Mouse (Mus musculus) testis, adult 2 months (tissue): ENCODE results near the gene Cyp2d11. TPM values are rescaled to one million over a fixed set of nuclear protein-coding genes. Genes with fewer than 3 reads are reported as not detected.

Source experiments
- H3K27ac ChIP-seq: fragments of 200-500 bp; 2 replicates; pipeline ENCODE4 v1.5.1; 2012; ENCODE audit warnings: low read depth, low read length; ENCODE audit not compliant: control insufficient read depth, insufficient read depth
- H3K27me3 ChIP-seq: fragments of 200-500 bp; 2 replicates; pipeline ENCODE4 v1.6.1; 2012; ENCODE audit warnings: mild to moderate bottlenecking, low read length, moderate library complexity; ENCODE audit not compliant: control insufficient read depth, insufficient read depth
- H3K36me3 ChIP-seq: fragments of 200-500 bp; 2 replicates; pipeline ENCODE4 v1.6.1; 2012; ENCODE audit warnings: mild to moderate bottlenecking, low read length; ENCODE audit not compliant: control insufficient read depth, insufficient read depth
- H3K4me1 ChIP-seq: fragments of 200-500 bp; 2 replicates; pipeline ENCODE4 v1.6.1; 2012; ENCODE audit warnings: low read length; ENCODE audit not compliant: control insufficient read depth, insufficient read depth
- H3K4me3 ChIP-seq: fragments of 200-500 bp; 2 replicates; pipeline ENCODE4 v1.5.1; 2012; ENCODE audit warnings: low read depth, mild to moderate bottlenecking, low read length, moderate library complexity, mixed read lengths; ENCODE audit not compliant: control insufficient read depth
- CTCF ChIP-seq: fragments of 200-500 bp; IDR thresholded peaks from 2 replicates; pipeline ENCODE4 v1.5.1; 2012; ENCODE audit warnings: low read depth, mild to moderate bottlenecking, inconsistent platforms, low read length, moderate library complexity; ENCODE audit not compliant: control insufficient read depth, insufficient read depth, insufficient replicate concordance
- POLR2A ChIP-seq: fragments of 200-500 bp; IDR thresholded peaks from 2 replicates; pipeline ENCODE4 v1.6.1; 2012; ENCODE audit warnings: low read depth, mild to moderate bottlenecking, inconsistent platforms, low read length, moderate library complexity; ENCODE audit not compliant: control insufficient read depth
- polyA plus RNA-seq: library from polyadenylated mRNA; depleted of rRNA; stranded (reverse); fragments of >200 nt; gene quantifications from 2 replicates; pipeline ENCODE4 v1.2.3, GENCODE M21; 2012

The Cyp2d11 gene
- polyA plus RNA-seq, 1 experiment = not detected

DNA sequence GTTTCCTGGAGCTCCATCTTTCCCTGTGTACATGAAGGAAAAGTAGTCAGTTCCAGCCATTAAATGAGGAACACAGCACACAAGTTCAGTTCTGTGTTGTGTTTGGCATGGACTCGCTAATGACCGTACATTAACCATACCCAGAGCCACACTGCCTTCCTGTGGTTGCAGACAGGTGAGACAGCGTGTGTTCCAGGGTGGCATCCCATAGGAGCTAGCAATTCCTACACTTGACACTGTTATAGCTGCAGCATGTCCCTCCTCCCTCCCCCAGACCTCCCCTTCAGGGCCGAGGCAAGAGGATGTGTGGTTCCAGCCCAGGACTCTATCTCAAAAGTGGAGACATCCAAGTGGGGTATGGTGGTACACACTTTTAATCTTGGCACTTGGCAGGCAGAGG, 43.5 kb downstream of the Cyp2d11 start:
- H3K4me1 ChIP-seq = peaks cover 6% of the 10 kb centered on the region
- no peak overlapping the region for H3K27ac ChIP-seq
- no peaks in the 10 kb centered on the region for H3K27me3 ChIP-seq
- no peak overlapping the region for H3K4me3 ChIP-seq
- TF ChIP-seq POLR2A (no peak), CTCF (no peak)
- H3K36me3 ChIP-seq = no peaks in the 10 kb centered on the region

DNA sequence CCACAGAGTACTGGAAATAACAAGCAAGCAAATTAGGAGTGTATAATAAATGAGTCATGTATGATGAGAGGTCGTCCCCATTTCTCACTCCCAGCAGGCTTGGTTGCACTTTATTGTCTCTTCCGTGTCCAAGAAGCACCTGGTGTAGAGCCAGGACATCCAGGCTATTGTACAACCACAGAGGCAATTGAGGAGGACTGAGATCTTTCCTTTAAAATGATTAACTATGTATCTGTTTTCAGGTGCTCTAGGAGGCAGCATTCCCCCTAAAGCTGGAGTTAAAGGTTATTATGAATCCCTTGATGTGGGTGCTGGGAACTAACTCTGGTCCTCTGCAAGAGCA, 44.9 kb downstream of the Cyp2d11 start:
- H3K27ac ChIP-seq = no peak overlapping the region
- peaks cover 7% of the 10 kb centered on the region for H3K4me1 ChIP-seq
- no peaks in the 10 kb centered on the region for H3K27me3 ChIP-seq
- H3K36me3 ChIP-seq = no peaks in the 10 kb centered on the region
- H3K4me3 ChIP-seq = no peak overlapping the region
- TF ChIP-seq CTCF (no peak), POLR2A (no peak)

DNA sequence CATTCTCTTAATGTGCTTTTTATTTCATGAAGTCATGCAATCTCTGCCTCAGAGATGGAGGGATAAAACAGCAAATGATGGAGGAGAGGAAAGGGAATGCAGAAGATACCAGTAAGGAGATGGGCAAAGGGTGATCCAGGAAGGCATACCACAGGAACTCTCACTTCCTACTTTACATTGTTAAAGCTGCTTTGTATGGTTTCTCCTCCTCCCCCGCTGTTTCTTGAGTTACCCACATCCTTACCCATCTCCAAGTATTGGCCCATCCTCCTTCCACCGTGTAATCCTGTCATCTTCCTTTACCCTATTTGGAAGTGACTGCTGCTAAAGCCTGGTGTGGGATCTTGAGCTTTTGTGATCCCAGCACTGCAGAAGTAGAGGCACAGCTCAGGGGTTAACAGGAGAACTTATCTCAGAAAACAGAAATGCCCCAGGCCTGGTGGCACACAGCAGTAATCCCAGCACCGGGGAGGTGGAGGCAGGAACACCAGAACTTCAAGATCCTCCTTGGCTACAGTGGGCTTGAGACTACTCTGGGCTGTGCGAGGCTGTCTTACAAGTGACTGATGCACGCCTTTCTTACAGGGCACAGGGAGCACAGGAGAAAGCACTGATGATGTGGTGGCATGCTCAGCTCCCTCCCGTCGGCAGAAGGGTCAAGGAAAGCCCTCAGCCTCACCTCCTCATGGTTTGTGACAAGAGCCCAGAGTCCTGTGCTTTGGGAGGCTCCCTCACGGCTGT, 45.4 kb downstream of the Cyp2d11 start:
- Histone ChIP-seq H3K27me3 (no peaks in the 10 kb centered on the region), H3K4me1 (peaks cover 7% of the 10 kb centered on the region), H3K27ac (no peak overlapping the region), H3K36me3 (no peaks in the 10 kb centered on the region), H3K4me3 (no peak overlapping the region)
- TF ChIP-seq POLR2A = no peak
- no peak for TF ChIP-seq CTCF

DNA sequence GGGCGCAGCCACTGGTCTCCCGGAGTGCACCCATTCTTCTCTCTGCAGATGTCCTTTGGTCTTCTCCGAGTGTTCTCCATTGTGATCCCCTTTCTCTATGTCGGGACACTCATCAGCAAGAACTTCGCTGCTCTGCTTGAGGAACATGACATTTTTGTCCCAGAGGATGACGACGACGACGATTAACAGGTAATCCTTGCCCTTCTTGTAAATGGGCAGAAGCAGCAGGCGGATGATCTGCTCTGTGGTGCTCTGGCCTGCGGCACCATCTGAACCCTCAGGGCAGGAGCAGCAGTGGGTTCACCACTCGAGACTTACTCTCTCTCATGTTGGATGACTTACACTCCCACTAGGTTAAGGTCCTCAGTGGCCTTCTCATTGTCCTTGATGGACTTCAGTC, 46.0 kb downstream of the Cyp2d11 start:
- Histone ChIP-seq H3K27ac (no peak overlapping the region), H3K4me3 (no peak overlapping the region), H3K4me1 (peaks cover 12% of the 10 kb centered on the region), H3K27me3 (no peaks in the 10 kb centered on the region), H3K36me3 (no peaks in the 10 kb centered on the region)
- TF ChIP-seq POLR2A = no peak
- TF ChIP-seq CTCF = no peak

DNA sequence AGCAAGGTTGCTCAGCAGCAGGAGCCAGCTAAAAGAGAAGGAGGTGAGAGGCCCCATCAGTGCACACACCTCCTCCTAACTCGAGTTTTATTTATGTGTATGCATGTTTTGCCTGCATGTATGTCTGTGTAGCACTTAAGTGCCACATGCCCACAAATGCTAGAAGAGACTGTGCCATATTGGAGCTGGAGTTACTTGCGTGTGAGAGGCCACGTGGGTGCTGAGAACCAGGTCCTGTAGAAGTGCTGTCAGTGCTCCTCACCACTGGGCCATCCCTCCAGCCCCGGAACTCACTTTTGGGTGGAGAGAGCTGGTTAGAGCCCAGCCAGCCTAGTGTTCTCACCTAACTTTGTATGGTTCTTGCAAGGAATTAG, 46.5 kb downstream of the Cyp2d11 start:
- no peak for TF ChIP-seq CTCF
- Histone ChIP-seq H3K4me1 (peaks cover 12% of the 10 kb centered on the region), H3K36me3 (no peaks in the 10 kb centered on the region), H3K4me3 (no peak overlapping the region), H3K27me3 (no peaks in the 10 kb centered on the region), H3K27ac (no peak overlapping the region)

DNA sequence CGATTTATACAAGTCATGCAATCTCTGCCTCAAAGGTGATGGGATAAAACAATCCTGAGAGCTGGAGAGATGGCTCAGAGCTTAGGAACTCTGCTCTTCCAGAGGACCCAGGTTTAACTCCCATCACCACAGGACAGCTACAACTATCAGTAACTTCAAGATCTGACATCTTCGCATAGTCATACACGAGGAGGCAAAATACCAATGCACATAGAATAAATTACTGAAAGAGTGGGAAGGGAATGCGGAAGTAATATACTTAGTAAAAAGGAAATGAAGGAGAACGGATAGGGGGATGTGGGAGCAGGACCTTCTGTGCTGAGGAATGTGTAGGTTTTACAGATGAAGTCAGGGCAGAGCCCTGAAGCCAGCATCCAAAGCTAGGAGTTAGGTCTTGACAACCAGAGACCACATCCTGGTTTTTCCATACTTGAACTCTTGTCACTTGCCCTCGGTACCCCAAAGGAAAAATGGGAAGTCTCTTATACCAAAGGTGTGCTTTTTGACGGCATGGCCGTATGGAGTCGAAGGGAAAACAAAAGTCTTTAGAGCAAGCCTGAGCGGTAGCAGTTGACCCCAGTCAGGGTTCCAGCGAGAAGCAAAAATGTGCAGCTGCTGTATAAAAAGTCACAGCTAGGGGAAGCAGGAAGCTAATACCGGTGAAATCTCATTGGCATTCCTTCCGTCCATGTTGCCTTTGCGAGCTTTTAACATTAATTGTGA, 47.1 kb downstream of the Cyp2d11 start:
- Histone ChIP-seq H3K27ac (no peak overlapping the region), H3K4me3 (peak overlapping the region; percentile 87; the same call in 1 of the 2 replicates), H3K36me3 (no peaks in the 10 kb centered on the region), H3K4me1 (peaks cover 15% of the 10 kb centered on the region), H3K27me3 (no peaks in the 10 kb centered on the region)
- TF ChIP-seq POLR2A = no peak
- TF ChIP-seq CTCF = no peak

DNA sequence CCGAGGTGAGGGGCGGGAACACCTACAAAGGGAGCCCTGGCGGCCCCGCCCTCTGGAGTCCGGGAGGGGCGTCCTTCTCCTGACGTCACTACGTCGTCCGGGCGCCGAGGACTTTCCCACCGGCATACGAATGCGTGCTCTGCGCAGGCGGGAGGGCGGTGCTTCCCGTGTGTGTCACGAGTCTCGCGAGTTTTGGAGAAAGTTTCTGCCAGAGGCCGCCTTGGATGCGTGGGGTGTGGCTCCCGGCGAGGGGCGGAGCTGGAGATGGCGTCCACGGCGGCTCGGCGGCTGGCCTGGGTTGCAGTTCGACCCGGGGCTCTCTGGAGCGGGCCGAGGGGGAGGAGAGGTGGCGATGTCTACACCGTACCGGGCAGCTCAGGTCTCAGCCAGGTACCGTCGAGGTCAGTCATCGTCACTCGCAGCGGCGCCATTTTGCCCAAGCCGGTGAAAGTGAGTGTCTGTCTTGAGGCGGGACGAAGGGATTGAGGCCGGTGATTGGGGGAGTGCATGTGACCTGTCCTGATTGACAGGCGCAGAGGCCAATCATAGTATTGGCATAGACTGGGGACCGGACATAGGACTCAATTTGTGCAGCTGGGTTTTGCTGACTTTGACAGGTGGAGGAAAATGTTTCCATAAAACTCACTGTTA, 47.9 kb downstream of the Cyp2d11 start:
- Histone ChIP-seq H3K27ac (peak overlapping the region; percentile 78), H3K27me3 (peaks cover 4% of the 10 kb centered on the region; the same call in 1 of the 2 replicates), H3K4me1 (peaks cover 21% of the 10 kb centered on the region), H3K4me3 (peak overlapping the region; percentile 87), H3K36me3 (no peaks in the 10 kb centered on the region)
- no peak for TF ChIP-seq CTCF
- TF ChIP-seq POLR2A = peak; percentile 75
